Mouse (Mus musculus): ENCODE results near the gene Ddx4. TPM values are rescaled to one million over a fixed set of nuclear protein-coding genes. Genes with fewer than 3 reads are reported as not detected.
"Not testable (repeated sequence)": the region's sequence is repeated elsewhere in the genome, so short reads cannot be mapped to it uniquely, and the experiment has no call there.

Gene Ddx4
- polyA plus RNA-seq, 1 experiment from 2014 or later, result 0.38 TPM

- no peak overlapping the region for H3K4me3 ChIP-seq (ENCODE audit: low read depth, low read length)
- no peak for TF ChIP-seq CTCF (IDR thresholded peaks at IDR 0.05; ENCODE audit: low read depth)
- no peak for DNase-seq
- no peaks in the 10 kb centered on the region for H3K4me1 ChIP-seq (ENCODE audit: insufficient read depth)
- H3K9ac ChIP-seq, result no peak overlapping the region
- H3K27ac ChIP-seq (ENCODE audit: low read depth), result no peak overlapping the region
- H3K27me3 ChIP-seq (ENCODE audit: insufficient read depth, low read length), result no peaks in the 10 kb centered on the region
- H3K9me3 ChIP-seq (ENCODE audit: low read depth, low read length), result no peaks in the 10 kb centered on the region
- H3K36me3 ChIP-seq (ENCODE audit: insufficient read depth), result no peaks in the 10 kb centered on the region
- 53% methylated on average over 4 of the region's 4 CpGs for WGBS
- ATAC-seq (ENCODE audit: insufficient read depth), result no peak
- no peak overlapping the region for H3K4me2 ChIP-seq
Measured at GRCm38 (mm10) chr13:112604411-112604810, 47.9 kb downstream of the Ddx4 start.

DNA sequence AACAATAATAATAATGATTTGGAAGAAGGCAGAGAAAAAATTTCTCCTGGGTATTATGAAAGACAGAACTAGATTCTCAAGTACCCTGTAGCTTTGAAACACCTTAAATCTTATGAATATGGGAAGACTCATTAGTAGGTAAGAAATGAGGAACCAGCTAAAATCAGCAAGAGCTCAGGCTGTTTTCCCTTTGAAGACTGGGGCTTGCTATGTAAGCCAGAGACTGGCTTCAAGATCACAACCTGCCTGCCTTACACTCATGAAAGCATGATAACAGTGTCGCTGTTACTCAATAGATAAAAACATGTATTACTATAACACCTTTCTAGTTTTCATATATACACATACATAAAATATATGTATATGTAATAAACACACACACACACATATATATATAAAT lies 48.4 kb downstream of the Ddx4 start:
- no peak for TF ChIP-seq CTCF (IDR thresholded peaks at IDR 0.05; ENCODE audit: low read depth)
- Histone ChIP-seq H3K27ac (ENCODE audit: low read depth) (no peak overlapping the region), H3K36me3 (ENCODE audit: insufficient read depth) (no peaks in the 10 kb centered on the region), H3K4me1 (ENCODE audit: insufficient read depth) (no peaks in the 10 kb centered on the region), H3K27me3 (ENCODE audit: insufficient read depth, low read length) (no peaks in the 10 kb centered on the region), H3K4me2 (no peak overlapping the region), H3K9ac (no peak overlapping the region), H3K4me3 (ENCODE audit: low read depth, low read length) (no peak overlapping the region), H3K9me3 (ENCODE audit: low read depth, low read length) (no peaks in the 10 kb centered on the region)
- DNase-seq (no peak), ATAC-seq (ENCODE audit: insufficient read depth) (no peak)
- WGBS, result 82% methylated on average over 1 of the region's 1 CpGs

DNA sequence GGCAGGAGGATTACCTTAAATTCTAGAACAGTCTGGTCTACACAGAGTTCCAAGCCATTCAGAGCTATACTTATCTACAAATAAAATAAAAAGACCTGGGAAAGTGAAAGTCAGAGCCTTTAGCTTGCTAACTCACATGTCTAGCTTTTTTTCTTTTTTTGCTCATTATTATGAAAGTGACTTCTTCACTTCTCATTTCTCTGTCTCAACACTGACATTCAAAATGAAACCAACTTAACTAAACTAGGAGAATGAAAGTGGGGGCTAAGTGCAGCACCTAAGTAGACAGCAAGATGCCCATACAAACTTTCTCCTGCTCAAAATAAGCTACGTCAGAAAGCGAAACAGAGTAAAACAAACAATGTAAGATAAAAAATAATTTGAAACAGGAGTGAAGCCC lies 49.7 kb downstream of the Ddx4 start:
- Histone ChIP-seq H3K9ac (no peak overlapping the region), H3K4me2 (no peak overlapping the region), H3K4me3 (ENCODE audit: low read depth, low read length) (no peak overlapping the region), H3K36me3 (ENCODE audit: insufficient read depth) (no peaks in the 10 kb centered on the region), H3K4me1 (ENCODE audit: insufficient read depth) (no peaks in the 10 kb centered on the region), H3K9me3 (ENCODE audit: low read depth, low read length) (no peaks in the 10 kb centered on the region), H3K27me3 (ENCODE audit: insufficient read depth, low read length) (no peaks in the 10 kb centered on the region), H3K27ac (ENCODE audit: low read depth) (no peak overlapping the region)
- WGBS, result 72% methylated on average over 2 of the region's 2 CpGs
- TF ChIP-seq CTCF (IDR thresholded peaks at IDR 0.05; ENCODE audit: low read depth), result no peak
- ATAC-seq (ENCODE audit: insufficient read depth), result no peak
- no peak for DNase-seq

- not testable (repeated sequence) for H3K27me3 ChIP-seq (ENCODE audit: insufficient read depth, low read length); H3K4me1 ChIP-seq (ENCODE audit: insufficient read depth); H3K36me3 ChIP-seq (ENCODE audit: insufficient read depth); ATAC-seq (ENCODE audit: insufficient read depth); H3K4me2 ChIP-seq; H3K27ac ChIP-seq (ENCODE audit: low read depth); DNase-seq; H3K9ac ChIP-seq; H3K4me3 ChIP-seq (ENCODE audit: low read depth, low read length); H3K9me3 ChIP-seq (ENCODE audit: low read depth, low read length)
- 95% methylated on average over 6 of the region's 8 CpGs for WGBS
Measured at GRCm38 (mm10) chr13:112594260-112594659, 58.0 kb downstream of the Ddx4 start, which contains the start of gene Il31ra. Il31ra (minus strand) TSS chr13:112594360.

GRCm38 (mm10) chr13:112590254-112590653 lies 62.0 kb downstream of the Ddx4 start:
- Histone ChIP-seq H3K4me1 (ENCODE audit: insufficient read depth) (no peaks in the 10 kb centered on the region), H3K4me2 (no peak overlapping the region), H3K27ac (ENCODE audit: low read depth) (no peak overlapping the region), H3K36me3 (ENCODE audit: insufficient read depth) (no peaks in the 10 kb centered on the region), H3K27me3 (ENCODE audit: insufficient read depth, low read length) (no peaks in the 10 kb centered on the region), H3K9me3 (ENCODE audit: low read depth, low read length) (no peaks in the 10 kb centered on the region), H3K4me3 (ENCODE audit: low read depth, low read length) (no peak overlapping the region), H3K9ac (no peak overlapping the region)
- TF ChIP-seq CTCF (IDR thresholded peaks at IDR 0.05; ENCODE audit: low read depth), result no peak
- ATAC-seq (ENCODE audit: insufficient read depth) (no peak), DNase-seq (no peak)
- 19% methylated on average over 2 of the region's 2 CpGs for WGBS

DNA sequence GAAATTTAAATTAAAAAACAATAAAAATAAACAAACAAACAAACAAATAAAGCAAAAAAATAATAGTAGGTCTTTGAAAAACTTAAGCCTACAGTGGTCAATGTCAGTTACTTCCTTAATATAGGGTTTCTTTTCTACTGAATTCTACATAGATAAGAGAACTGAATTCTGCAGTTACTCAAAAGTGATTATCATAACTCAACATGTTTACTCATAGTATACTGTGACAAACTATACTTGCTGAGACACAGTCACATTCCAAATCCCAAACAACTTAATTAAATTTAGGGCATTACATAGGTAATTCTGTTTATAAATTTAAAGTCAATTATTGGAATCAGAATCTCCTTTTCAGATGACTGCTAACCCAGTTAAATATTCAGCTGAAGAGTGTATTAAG lies 62.6 kb downstream of the Ddx4 start:
- H3K4me3 ChIP-seq (ENCODE audit: low read depth, low read length), result no peak overlapping the region

DNA sequence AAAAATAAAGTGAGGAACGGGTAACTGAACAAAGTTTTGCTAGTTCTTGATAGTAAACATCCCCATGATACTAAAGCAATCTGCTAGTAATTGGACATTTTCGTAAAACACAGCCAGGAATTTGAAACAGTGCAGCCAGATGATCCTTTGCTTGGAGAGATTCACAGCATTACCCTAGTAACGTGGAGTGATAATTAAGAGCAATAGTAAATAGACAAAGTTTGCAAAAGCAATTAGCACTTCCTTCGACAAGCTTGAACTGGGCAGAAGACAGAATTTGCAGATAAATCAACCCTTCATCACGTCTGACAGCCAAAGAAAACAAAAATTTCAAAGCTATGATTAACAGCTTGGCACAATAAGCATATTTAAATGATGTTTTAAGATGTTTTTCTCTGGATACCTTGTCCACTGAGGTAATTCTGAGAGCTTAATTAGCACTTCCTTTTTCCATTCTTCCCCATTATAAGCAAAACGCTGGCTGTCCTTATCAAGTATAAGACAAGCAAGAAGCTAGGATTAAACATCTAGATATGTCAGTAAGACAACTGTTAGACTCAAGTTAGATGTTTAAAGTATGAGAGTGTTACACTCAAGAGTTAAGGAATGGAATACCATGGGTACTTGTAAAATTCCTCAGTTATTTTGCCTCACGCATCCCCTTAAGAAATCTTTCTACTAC lies 67.6 kb downstream of the Ddx4 start:
- no peak for TF ChIP-seq CTCF (IDR thresholded peaks at IDR 0.05; ENCODE audit: low read depth)
- ATAC-seq (ENCODE audit: insufficient read depth), result no peak
- no peak for DNase-seq
- Histone ChIP-seq H3K9ac (no peak overlapping the region), H3K4me1 (ENCODE audit: insufficient read depth) (no peaks in the 10 kb centered on the region), H3K9me3 (ENCODE audit: low read depth, low read length) (no peaks in the 10 kb centered on the region), H3K4me3 (ENCODE audit: low read depth, low read length) (no peak overlapping the region), H3K27ac (ENCODE audit: low read depth) (no peak overlapping the region), H3K27me3 (ENCODE audit: insufficient read depth, low read length) (no peaks in the 10 kb centered on the region), H3K4me2 (no peak overlapping the region), H3K36me3 (ENCODE audit: insufficient read depth) (no peaks in the 10 kb centered on the region)
- 36% methylated on average over 7 of the region's 7 CpGs for WGBS

More for the DNA sequence above, 62.6 kb downstream of the Ddx4 start:
- no peaks in the 10 kb centered on the region for H3K36me3 ChIP-seq (ENCODE audit: insufficient read depth)
- DNase-seq (no peak), ATAC-seq (ENCODE audit: insufficient read depth) (no peak)
- no peak overlapping the region for H3K4me2 ChIP-seq
- no peak overlapping the region for H3K9ac ChIP-seq
- no peak overlapping the region for H3K27ac ChIP-seq (ENCODE audit: low read depth)
- TF ChIP-seq CTCF (IDR thresholded peaks at IDR 0.05; ENCODE audit: low read depth), result no peak
- H3K27me3 ChIP-seq (ENCODE audit: insufficient read depth, low read length), result no peaks in the 10 kb centered on the region
- H3K4me1 ChIP-seq (ENCODE audit: insufficient read depth), result no peaks in the 10 kb centered on the region
- no peaks in the 10 kb centered on the region for H3K9me3 ChIP-seq (ENCODE audit: low read depth, low read length)
